Mouse (Mus musculus) heart, adult 2 months (tissue): ENCODE measurements around the gene Acap2.

Source experiments
- CTCF ChIP-seq: fragments of 200-600 bp; IDR thresholded peaks from 2 replicates; pipeline ENCODE4 v1.8.1; 2022; ENCODE audit warnings: antibody characterized with exemption, mild to moderate bottlenecking, moderate library complexity
- POLR2A ChIP-seq: fragments of 200-500 bp; IDR thresholded peaks from 2 replicates; pipeline ENCODE4 v1.6.1; 2011; ENCODE audit warnings: mild to moderate bottlenecking, low read depth, low read length, control low read depth; ENCODE audit not compliant: insufficient read depth

DNA sequence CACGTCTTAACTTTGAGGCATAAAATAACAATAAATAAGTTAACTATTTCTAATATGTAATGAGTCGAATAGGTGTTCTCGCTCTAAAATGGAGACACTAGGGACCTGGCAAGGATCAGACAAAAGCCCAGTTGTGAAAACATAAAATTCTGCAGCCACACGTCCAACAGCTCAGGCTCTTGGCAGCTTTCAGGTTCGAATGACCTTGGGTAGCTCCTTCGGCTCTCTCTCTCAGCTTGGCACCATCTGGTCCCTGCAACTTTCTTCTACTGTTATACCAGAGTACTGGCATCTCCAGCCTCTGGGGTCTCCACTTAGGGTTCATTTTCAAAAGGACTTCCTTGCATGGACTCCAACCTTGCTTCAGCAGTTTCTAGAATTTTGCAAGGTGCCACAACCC lies 53.3 kb downstream of the Acap2 start:
- no peak for TF ChIP-seq CTCF
- TF ChIP-seq POLR2A = no peak
